Mouse (Mus musculus) thymus, postnatal 10 days (tissue): Measurements from ENCODE around the gene Vmn1r61.

Source experiments
- DNase-seq, 2 experiments: peaks; one replicate each; pipeline ENCODE4 v3.0.0; 2021; ENCODE audit warnings: low spot score in 2 of 2

Vmn1r61 gene

GRCm38 (mm10) chr7:5613195-5613594, at the start of gene Vmn1r61:
Gene Vmn1r61 (minus strand): TSS chr7:5613295.
- no peak for DNase-seq
